Mouse (Mus musculus): ENCODE results near the gene Esyt1.

GRCm38 (mm10) chr10:128544674-128545569 is 19.3 kb upstream of the Esyt1 start:
- TF ChIP-seq POLR2A (IDR thresholded peaks at IDR 0.05; ENCODE audit: low read depth, low read length) (no peak), CTCF (IDR thresholded peaks at IDR 0.05; ENCODE audit: borderline replicate concordance, insufficient read depth, low read length) (no peak)

Measured in embryonic fibroblast, embryonic 13.5 days (primary cell).